In genomic region chr5:145906937-145907336, GRCm38 (mm10) we compare ENCODE assay signal across 10 mouse cellular contexts. TPM values are rescaled to one million over a fixed set of nuclear protein-coding genes. Genes with fewer than 3 reads are reported as not detected.
"Had no signal": no experiment of that assay in that cellular context is flagged by ENCODE, and none has a peak within 500 bp of the region (broad histone marks: within the 10 kb centered on the region; RNA-seq: fewer than 3 reads in every experiment).

No protein-coding gene starts in this region.

RNA-seq across cellular contexts. Expression of gene Cyp3a11, which starts 27.2 kb away (rescaled TPM):
- total RNA-seq: common myeloid progenitor, adult 5-6 weeks; forebrain, postnatal 0 days; gastrocnemius, adult 2 months; gastrocnemius, adult 8-10 months; gastrocnemius, postnatal 14 days; gastrocnemius, postnatal 25 days; granulocyte monocyte progenitor cell, adult 5-6 weeks; heart, adult 18-20 months; heart, adult 2 months; heart, adult 8-10 months had no signal
